Mouse (Mus musculus): Measurements from ENCODE around the gene Fam185a.

- no peak for TF ChIP-seq CTCF (conservative IDR thresholded peaks at IDR 0.05; ENCODE audit: low read length)
- no peak for TF ChIP-seq NANOG (IDR thresholded peaks at IDR 0.05; ENCODE audit: borderline replicate concordance, low read length)
- TF ChIP-seq POU5F1 (IDR thresholded peaks at IDR 0.05; ENCODE audit: borderline replicate concordance, low read length), result no peak
Observed at GRCm38 (mm10) chr5:21518207-21518606, 93.4 kb downstream of the Fam185a start.
